Mouse (Mus musculus) intestine, embryonic 15.5 days (tissue): ENCODE measurements around the gene Slc22a28. TPM values are rescaled to one million over a fixed set of nuclear protein-coding genes. Genes with fewer than 3 reads are reported as not detected.
"Not testable (repeated sequence)": the region's sequence is repeated elsewhere in the genome, so short reads cannot be mapped to it uniquely, and the experiment has no call there.

Experiments used
- ATAC-seq: fragments of 200-750 bp; cut with Nextera tagmentation; 2 replicates; pipeline ENCODE4 v1.8.0; 2017; ENCODE audit warnings: moderate TSS enrichment, moderate library complexity
- H3K27ac ChIP-seq: fragments of 300-500 bp; sonication (generic); 2 replicates; pipeline ENCODE4 v1.5.1; 2015; ENCODE audit warnings: mild to moderate bottlenecking, inconsistent platforms
- H3K27me3 ChIP-seq: fragments of 300-500 bp; sonication (generic); replicated peaks from 2 replicates; pipeline ENCODE4 v1.6.1; 2015; ENCODE audit warnings: inconsistent platforms
- H3K36me3 ChIP-seq: fragments of 300-500 bp; sonication (generic); 2 replicates; pipeline ENCODE4 v1.6.1; 2015; ENCODE audit warnings: inconsistent platforms
- H3K4me1 ChIP-seq: fragments of 300-500 bp; sonication (generic); replicated peaks from 2 replicates; pipeline ENCODE4 v1.6.1; 2015; ENCODE audit warnings: inconsistent platforms
- H3K4me2 ChIP-seq: fragments of 300-500 bp; sonication (generic); replicated peaks from 2 replicates; pipeline ENCODE4 v1.6.1; 2015; ENCODE audit warnings: mild to moderate bottlenecking, inconsistent platforms
- H3K4me3 ChIP-seq: fragments of 300-500 bp; sonication (generic); replicated peaks from 2 replicates; pipeline ENCODE4 v1.5.1; 2015; ENCODE audit warnings: inconsistent platforms
- H3K9ac ChIP-seq: fragments of 300-500 bp; sonication (generic); 2 replicates; pipeline ENCODE4 v1.6.1; 2015; ENCODE audit warnings: inconsistent platforms
- H3K9me3 ChIP-seq: fragments of 300-500 bp; sonication (generic); 2 replicates; pipeline ENCODE4 v1.6.1; 2016; ENCODE audit warnings: inconsistent platforms
- WGBS: fragments of 180-500 bp; shearing (Covaris S2); methylation state at CpG from one replicate; pipeline ENCODE4 v1.1.7; 2015; 5-methylcytosine and 5-hydroxymethylcytosine counted together
- polyA plus RNA-seq: library from polyadenylated mRNA; unstranded; fragments of >200 nt; fragmentation: Nextera tagmentation; extraction: Ambion mirVana; gene quantifications from 2 replicates; pipeline ENCODE4 v1.2.1, GENCODE M21; 2015

The Slc22a28 gene
- not detected in 2 replicates for polyA plus RNA-seq

GRCm38 (mm10) chr19:8131881-8132280, at the start of gene Slc22a28:
Gene Slc22a28 (minus strand): TSS chr19:8131982.
- H3K4me2 ChIP-seq, H3K27me3 ChIP-seq, H3K4me3 ChIP-seq, H3K27ac ChIP-seq, H3K36me3 ChIP-seq, ATAC-seq, H3K9me3 ChIP-seq, H3K9ac ChIP-seq, H3K4me1 ChIP-seq: not testable (repeated sequence)
- WGBS: 89% methylated on average over 2 of the region's 3 CpGs

- H3K27me3 ChIP-seq: no peaks in the 10 kb centered on the region
- no peak overlapping the region for H3K4me2 ChIP-seq
- H3K4me3 ChIP-seq: no peak overlapping the region
- no peak overlapping the region for H3K27ac ChIP-seq
- no peaks in the 10 kb centered on the region; the same call in 1 of the 2 replicates for H3K9me3 ChIP-seq
- no peaks in the 10 kb centered on the region for H3K4me1 ChIP-seq
- WGBS: 57% methylated on average over 2 of the region's 2 CpGs
- no peak overlapping the region for H3K9ac ChIP-seq
- ATAC-seq: no peak
- no peaks in the 10 kb centered on the region for H3K36me3 ChIP-seq
Measured at GRCm38 (mm10) chr19:8148787-8149523, 17.2 kb upstream of the Slc22a28 start.

GRCm38 (mm10) chr19:8142716-8143115, 10.9 kb upstream of the Slc22a28 start:
- H3K27me3 ChIP-seq, ATAC-seq, H3K4me1 ChIP-seq, H3K36me3 ChIP-seq, H3K4me2 ChIP-seq, H3K9me3 ChIP-seq, H3K9ac ChIP-seq, H3K27ac ChIP-seq, H3K4me3 ChIP-seq: not testable (repeated sequence)
- WGBS: 71% methylated on average over 2 of the region's 2 CpGs

- H3K9ac ChIP-seq, H3K4me3 ChIP-seq, H3K4me1 ChIP-seq, ATAC-seq, H3K27me3 ChIP-seq, H3K27ac ChIP-seq, H3K4me2 ChIP-seq, H3K36me3 ChIP-seq, H3K9me3 ChIP-seq: not testable (repeated sequence)
- 62% methylated on average over 14 of the region's 14 CpGs for WGBS
Measured at GRCm38 (mm10) chr19:8134127-8134841, 2.5 kb upstream of the Slc22a28 start.

GRCm38 (mm10) chr19:8019904-8020349, 111.9 kb downstream of the Slc22a28 start:
- Histone ChIP-seq H3K9me3 (no peaks in the 10 kb centered on the region), H3K27me3 (no peaks in the 10 kb centered on the region), H3K4me2 (no peak overlapping the region), H3K36me3 (no peaks in the 10 kb centered on the region), H3K4me3 (no peak overlapping the region), H3K27ac (no peak overlapping the region), H3K9ac (no peak overlapping the region), H3K4me1 (no peaks in the 10 kb centered on the region)
- 87% methylated on average over 13 of the region's 13 CpGs for WGBS
- ATAC-seq: no peak

- H3K36me3 ChIP-seq, H3K27me3 ChIP-seq, H3K9ac ChIP-seq, ATAC-seq, H3K4me3 ChIP-seq, H3K4me1 ChIP-seq, H3K27ac ChIP-seq, H3K4me2 ChIP-seq, H3K9me3 ChIP-seq: not testable (repeated sequence)
- WGBS: 86% methylated on average over 17 of the region's 17 CpGs
Measured at GRCm38 (mm10) chr19:8019329-8019851, 112.4 kb downstream of the Slc22a28 start.

- H3K27me3 ChIP-seq, H3K9ac ChIP-seq, H3K9me3 ChIP-seq, H3K36me3 ChIP-seq, H3K27ac ChIP-seq, ATAC-seq, H3K4me2 ChIP-seq, H3K4me1 ChIP-seq, H3K4me3 ChIP-seq: not testable (repeated sequence)
- 92% methylated on average over 9 of the region's 9 CpGs for WGBS
Measured at GRCm38 (mm10) chr19:8018535-8018934, 113.2 kb downstream of the Slc22a28 start.

Other genes starting within 250 kb of the Slc22a28 start
- 0.06 TPM in 1 of 2 replicates, not detected in the other for gene Slc22a27, start 166.0 kb downstream of the Slc22a28 start, polyA plus RNA-seq
- 0.06 TPM in 1 of 2 replicates, not detected in the other for gene Slc22a29, start 86.9 kb upstream of the Slc22a28 start, polyA plus RNA-seq